Mouse (Mus musculus) myocyte (in vitro differentiated cells): ENCODE measurements around the gene Cd248. TPM values are rescaled to one million over a fixed set of nuclear protein-coding genes. Genes with fewer than 3 reads are reported as not detected.
"Not testable (repeated sequence)": the region's sequence is repeated elsewhere in the genome, so short reads cannot be mapped to it uniquely, and the experiment has no call there.

Experiments
- H3K27me3 ChIP-seq: one replicate; pipeline ENCODE4 v1.6.1; 2011; ENCODE audit not compliant: control insufficient read depth, insufficient read depth, insufficient read length
- H3K36me3 ChIP-seq: one replicate; pipeline ENCODE4 v1.6.1; 2011; ENCODE audit not compliant: control insufficient read depth, insufficient read depth
- H3K4me2 ChIP-seq: one replicate; pipeline ENCODE4 v1.6.1; 2011; ENCODE audit warnings: low read depth, control low read depth
- H3K4me3 ChIP-seq: one replicate; pipeline ENCODE4 v1.5.1; 2011; ENCODE audit warnings: mild to moderate bottlenecking, control low read depth, moderate library complexity
- H3K79me2 ChIP-seq: one replicate; pipeline ENCODE4 v1.6.1; 2011; ENCODE audit not compliant: control insufficient read depth, insufficient read depth
- H3ac ChIP-seq: one replicate; pipeline ENCODE4 v1.6.1; 2011; ENCODE audit not compliant: control insufficient read depth, insufficient read length
- CEBPB ChIP-seq: IDR thresholded peaks from 2 replicates; pipeline ENCODE4 v1.6.1; 2011; ENCODE audit warnings: mild to moderate bottlenecking, moderate library complexity; ENCODE audit not compliant: poor library complexity, insufficient read depth, severe bottlenecking
- E2F4 ChIP-seq: IDR thresholded peaks from one replicate; pipeline ENCODE4 v1.6.1; 2011; ENCODE audit warnings: mild to moderate bottlenecking, control low read depth, moderate library complexity; ENCODE audit not compliant: insufficient read depth
- MAX ChIP-seq: IDR thresholded peaks from one replicate; pipeline ENCODE4 v1.6.1; 2011; ENCODE audit warnings: low read depth, mild to moderate bottlenecking, control low read depth
- MYOD1 ChIP-seq, 3 experiments: IDR thresholded peaks; one replicate each; pipeline ENCODE4 v1.6.1; 2011; ENCODE audit warnings: control low read depth in 2 of 3, low read depth in 2 of 3, mild to moderate bottlenecking in 2 of 3, moderate library complexity in 1 of 3; ENCODE audit not compliant: insufficient read length in 2 of 3, control insufficient read depth in 1 of 3
- MYOG ChIP-seq, 3 experiments: IDR thresholded peaks; one replicate each; pipeline ENCODE4 v1.6.1; 2011; ENCODE audit warnings: control low read depth in 2 of 3, low read depth in 2 of 3, mild to moderate bottlenecking in 2 of 3; ENCODE audit not compliant: insufficient read length in 2 of 3, control insufficient read depth in 1 of 3, insufficient read depth in 1 of 3
- POLR2A ChIP-seq: IDR thresholded peaks from one replicate; pipeline ENCODE4 v1.6.1; 2011; ENCODE audit warnings: low read depth, mild to moderate bottlenecking, control low read depth, moderate library complexity; ENCODE audit not compliant: insufficient read length
- POLR2AphosphoS2 ChIP-seq: IDR thresholded peaks from one replicate; pipeline ENCODE4 v1.6.1; 2011; ENCODE audit warnings: low read depth, control low read depth; ENCODE audit not compliant: insufficient read length
- REST ChIP-seq: IDR thresholded peaks from one replicate; pipeline ENCODE4 v1.6.1; 2011; ENCODE audit warnings: mild to moderate bottlenecking, control low read depth, moderate library complexity; ENCODE audit not compliant: insufficient read depth, insufficient read length
- SRF ChIP-seq: IDR thresholded peaks from one replicate; pipeline ENCODE4 v1.6.1; 2011; ENCODE audit warnings: low read depth; ENCODE audit not compliant: control insufficient read depth, insufficient read length
- TCF12 ChIP-seq: IDR thresholded peaks from one replicate; pipeline ENCODE4 v1.6.1; 2011; ENCODE audit warnings: mild to moderate bottlenecking, control low read depth; ENCODE audit not compliant: poor library complexity, insufficient read depth, severe bottlenecking
- TCF3 ChIP-seq: IDR thresholded peaks from one replicate; pipeline ENCODE4 v1.6.1; 2011; ENCODE audit warnings: low read depth, control low read depth; ENCODE audit not compliant: insufficient read length
- USF1 ChIP-seq: IDR thresholded peaks from one replicate; pipeline ENCODE4 v1.6.1; 2011; ENCODE audit warnings: low read depth, mild to moderate bottlenecking, control low read depth, moderate library complexity
- polyA plus RNA-seq: library from polyadenylated mRNA; unstranded; fragments of >200 nt; fragmentation: generic; extraction: Trizol; gene quantifications from one replicate; pipeline ENCODE4 v1.2.1, GENCODE M21; 2012; ENCODE audit warnings: missing spikeins

Gene Cd248
- polyA plus RNA-seq, 1 experiment = 10.4 TPM

DNA sequence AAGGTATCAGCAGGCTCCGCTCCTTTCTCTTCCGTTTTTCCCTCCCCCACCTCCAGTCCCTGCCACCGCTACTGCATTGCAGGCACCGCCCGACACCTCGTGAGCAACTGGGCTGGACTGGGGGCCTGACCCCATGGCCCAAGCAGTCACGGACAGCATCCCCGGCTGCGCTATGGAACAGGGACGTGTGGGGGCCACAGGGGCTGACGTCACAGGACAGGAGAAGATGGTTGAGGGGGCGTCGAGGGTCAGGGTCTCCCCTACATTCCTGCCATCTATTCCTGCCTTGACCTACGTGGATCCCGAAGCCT lies 16.9 kb downstream of the Cd248 start:
- Histone ChIP-seq H3K4me2 (peak overlapping the region; percentile 95), H3K4me3 (peak overlapping the region; percentile 53), H3K27me3 (no peaks in the 10 kb centered on the region), H3ac (peak overlapping the region; percentile 57), H3K79me2 (no peaks in the 10 kb centered on the region), H3K36me3 (no peaks in the 10 kb centered on the region)
- TF ChIP-seq POLR2A = peak; percentile 14
- TF ChIP-seq CEBPB = no peak
- TF ChIP-seq USF1 = no peak
- TF ChIP-seq MYOG (IDR thresholded peaks at IDR 0.05; ENCODE audit: control insufficient read depth in 1 of 3, insufficient read depth in 1 of 3, insufficient read length in 2 of 3, low read depth in 2 of 3) = peak in 1 of 3 experiments; percentile 26
- no peak for TF ChIP-seq SRF
- TF ChIP-seq E2F4 = no peak
- no peak for TF ChIP-seq TCF3
- no peak for TF ChIP-seq POLR2AphosphoS2
- no peak for TF ChIP-seq TCF12
- TF ChIP-seq MYOD1 (IDR thresholded peaks at IDR 0.05; ENCODE audit: control insufficient read depth in 1 of 3, insufficient read length in 2 of 3, low read depth in 2 of 3) = peak in 1 of 3 experiments; percentile 0
- TF ChIP-seq MAX = no peak
- TF ChIP-seq REST = no peak

DNA sequence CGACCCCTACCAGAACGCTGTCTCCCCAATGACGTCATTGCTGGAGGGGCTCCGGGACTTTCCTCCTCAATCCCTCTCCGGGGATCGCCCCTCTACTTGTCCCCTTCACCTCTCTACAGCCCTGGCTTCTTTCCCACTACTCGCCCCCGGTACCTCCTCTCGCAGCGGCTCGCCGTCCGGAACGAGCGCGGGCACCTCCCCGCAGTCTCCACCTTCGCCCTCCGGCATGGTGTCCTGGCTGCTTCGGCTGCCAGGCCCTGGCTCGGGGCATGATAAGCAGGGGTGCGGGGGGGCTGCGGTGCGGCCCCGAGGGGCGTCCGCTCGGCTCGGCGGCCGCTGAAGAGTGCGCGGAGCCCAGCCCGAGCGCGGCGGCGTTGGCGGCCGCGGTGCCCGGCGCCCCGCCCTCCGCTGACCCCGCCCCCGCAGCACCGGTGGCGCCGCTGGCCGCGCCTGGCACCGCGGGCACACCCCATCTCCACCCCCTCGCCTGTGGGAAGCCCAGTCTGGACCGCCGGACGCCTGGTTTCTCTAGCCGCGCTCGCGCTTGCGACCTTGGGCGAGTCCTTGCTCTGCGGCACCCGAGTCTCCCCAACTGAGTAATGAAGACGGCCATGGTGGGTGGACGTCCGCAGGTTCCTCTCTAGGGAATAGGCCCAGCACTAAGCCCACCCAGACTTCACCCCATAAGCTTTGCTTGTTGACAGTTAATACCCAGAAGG lies 17.4 kb downstream of the Cd248 start, which contains the start of gene Tmem151a:
Gene Tmem151a, minus strand, starts transcription at position 387 of the 719 bp plus-strand sequence.
- H3K27me3 ChIP-seq = no peaks in the 10 kb centered on the region
- peak; percentile 75 for TF ChIP-seq POLR2A
- no peak for TF ChIP-seq USF1
- no peak for TF ChIP-seq MAX
- TF ChIP-seq TCF12 = no peak
- no peak for TF ChIP-seq SRF
- no peak for TF ChIP-seq E2F4
- TF ChIP-seq CEBPB = no peak
- peak in 1 of 3 experiments; percentile 4 for TF ChIP-seq MYOD1 (IDR thresholded peaks at IDR 0.05; ENCODE audit: control insufficient read depth in 1 of 3, insufficient read length in 2 of 3, low read depth in 2 of 3)
- TF ChIP-seq POLR2AphosphoS2 = peak; percentile 60
- no peak for TF ChIP-seq REST
- TF ChIP-seq TCF3 = no peak
- no peak for TF ChIP-seq MYOG (IDR thresholded peaks at IDR 0.05; ENCODE audit: control insufficient read depth in 1 of 3, insufficient read depth in 1 of 3, insufficient read length in 2 of 3, low read depth in 2 of 3)
- H3K4me2 ChIP-seq = peak within 1 kb of the TSS; percentile 95
- no peaks in the 10 kb centered on the region for H3K36me3 ChIP-seq
- H3K4me3 ChIP-seq = peak within 1 kb of the TSS; percentile 53
- H3K79me2 ChIP-seq = no peaks in the 10 kb centered on the region
- H3ac ChIP-seq = peak within 1 kb of the TSS; percentile 57

DNA sequence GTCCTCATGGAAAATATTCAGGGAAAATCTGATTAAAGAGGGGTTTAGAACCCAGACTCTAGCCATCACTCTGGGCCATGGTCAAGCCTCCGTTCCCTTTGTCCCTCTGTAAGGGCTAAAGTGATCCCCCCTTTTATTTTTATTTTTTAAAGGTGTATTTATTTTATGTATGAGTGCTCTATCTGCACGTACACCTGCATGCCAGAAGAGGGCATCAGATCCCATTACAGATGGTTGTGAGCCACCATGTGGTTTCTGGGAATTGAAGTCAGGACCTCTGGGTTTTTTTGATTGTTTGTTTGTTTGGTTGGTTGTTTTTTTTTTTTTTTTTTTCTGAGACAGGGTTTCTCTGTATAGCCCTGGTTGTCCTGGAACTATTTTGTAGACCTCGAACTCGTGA lies 18.7 kb downstream of the Cd248 start:
- not testable (repeated sequence) for H3K4me2 ChIP-seq, H3ac ChIP-seq, H3K79me2 ChIP-seq, H3K36me3 ChIP-seq, H3K27me3 ChIP-seq
- peak overlapping the region; percentile 53 for H3K4me3 ChIP-seq

DNA sequence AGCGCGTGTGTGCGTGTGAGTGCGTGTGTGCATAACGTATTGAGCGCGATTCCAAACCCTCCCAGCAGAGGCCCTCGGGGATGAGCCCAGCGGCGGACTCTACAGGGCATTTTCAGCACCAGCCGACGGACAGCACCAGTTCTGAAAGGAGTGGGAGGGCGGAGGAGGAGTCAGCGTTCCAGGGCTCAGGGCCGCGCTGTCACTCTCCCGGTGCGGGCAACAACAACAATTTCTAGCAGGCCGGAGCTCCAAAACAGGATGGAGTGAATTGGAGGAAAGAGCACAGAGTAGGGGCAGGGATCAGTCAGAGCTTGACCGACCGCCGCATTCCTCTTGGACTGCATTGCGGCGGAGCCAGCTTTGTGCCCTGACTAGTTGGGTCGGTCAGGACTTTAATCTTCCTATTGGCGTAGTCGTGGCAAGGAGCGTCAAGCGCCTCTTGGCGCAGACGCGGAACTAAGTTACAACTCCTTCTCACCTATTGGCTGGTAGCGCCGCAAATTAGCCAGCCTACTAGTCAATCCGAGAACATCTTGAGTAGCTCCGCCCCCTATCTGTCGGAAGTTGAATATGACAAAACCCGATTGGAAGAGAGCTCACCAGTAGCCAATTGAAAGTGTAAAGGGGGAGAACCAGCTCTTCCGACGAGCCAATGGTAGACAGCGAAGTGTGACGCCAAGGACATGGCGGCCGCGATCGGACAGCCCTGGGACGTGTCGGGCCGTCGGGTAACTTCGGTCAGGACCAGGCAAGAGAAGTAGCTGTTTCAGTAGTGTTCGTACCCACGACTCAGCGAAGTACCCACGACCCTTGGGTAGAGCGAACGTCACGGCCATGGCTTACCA lies 20.2 kb downstream of the Cd248 start, which contains the start of gene Yif1a:
Gene Yif1a, plus strand, starts transcription at position 655 of the 845 bp plus-strand sequence.
- TF ChIP-seq REST (peak; percentile 88), POLR2A (peak; percentile 91), POLR2AphosphoS2 (peak; percentile 90), CEBPB (no peak), TCF12 (no peak), USF1 (no peak), TCF3 (no peak), MAX (no peak), E2F4 (no peak)
- Histone ChIP-seq H3K36me3 (no peaks in the 10 kb centered on the region), H3ac (peak within 1 kb of the TSS; percentile 44), H3K79me2 (no peaks in the 10 kb centered on the region), H3K4me3 (peak within 1 kb of the TSS; percentile 60), H3K4me2 (peak within 1 kb of the TSS; percentile 77), H3K27me3 (no peaks in the 10 kb centered on the region)

DNA sequence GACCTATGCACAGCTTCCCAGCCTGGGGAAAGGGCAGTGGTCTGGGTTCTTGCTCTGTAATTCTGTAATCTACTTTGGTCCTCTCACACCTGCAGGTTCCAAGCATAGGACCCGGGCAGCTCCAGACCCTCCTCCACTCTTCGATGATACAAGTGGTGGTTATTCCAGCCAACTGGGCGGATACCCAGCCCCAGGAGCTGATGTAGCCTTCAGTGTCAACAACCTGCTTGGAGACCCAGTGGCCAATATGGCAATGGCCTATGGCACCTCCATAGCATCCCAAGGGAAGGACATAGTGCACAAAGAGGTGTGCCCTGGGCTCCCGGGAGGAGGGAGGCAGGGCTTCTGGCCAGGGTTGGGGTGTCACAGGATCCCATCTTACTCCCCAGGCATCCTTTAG lies 21.4 kb downstream of the Cd248 start:
- H3K4me2 ChIP-seq = peak overlapping the region; percentile 73
- H3ac ChIP-seq = peak overlapping the region; percentile 44
- H3K4me3 ChIP-seq = peak overlapping the region; percentile 60
- H3K36me3 ChIP-seq = no peaks in the 10 kb centered on the region
- TF ChIP-seq TCF12 = no peak
- no peak for TF ChIP-seq USF1
- no peak for TF ChIP-seq MYOD1 (IDR thresholded peaks at IDR 0.05; ENCODE audit: control insufficient read depth in 1 of 3, insufficient read length in 2 of 3, low read depth in 2 of 3)
- TF ChIP-seq POLR2A = no peak
- no peak for TF ChIP-seq CEBPB
- no peak for TF ChIP-seq MAX
- TF ChIP-seq REST = no peak
- no peak for TF ChIP-seq TCF3
- no peak for TF ChIP-seq MYOG (IDR thresholded peaks at IDR 0.05; ENCODE audit: control insufficient read depth in 1 of 3, insufficient read depth in 1 of 3, insufficient read length in 2 of 3, low read depth in 2 of 3)
- no peak for TF ChIP-seq POLR2AphosphoS2
- no peak for TF ChIP-seq E2F4
- TF ChIP-seq SRF = no peak
- no peaks in the 10 kb centered on the region for H3K79me2 ChIP-seq
- no peaks in the 10 kb centered on the region for H3K27me3 ChIP-seq
